Mouse (Mus musculus) liver, embryonic 11.5 days (tissue): ENCODE measurements around the gene Ins2. TPM values are rescaled to one million over a fixed set of nuclear protein-coding genes. Genes with fewer than 3 reads are reported as not detected.
A peak's percentile ranks its signal among the peaks of the same experiment; 100 is the strongest.

ENCODE experiments used
- ATAC-seq: fragments of 200-750 bp; cut with Nextera tagmentation; replicated peaks from 2 replicates; pipeline ENCODE4 v1.8.0; 2017; ENCODE audit warnings: moderate number of reproducible peaks, mild to moderate bottlenecking, moderate TSS enrichment, moderate library complexity; ENCODE audit not compliant: low FRiP score
- DNase-seq: peaks from one replicate; pipeline ENCODE4 v3.0.0-alpha.2; 2017; ENCODE audit warnings: low spot score
- H3K27ac ChIP-seq: fragments of 300-500 bp; sonication (generic); 2 replicates; pipeline ENCODE4 v1.5.1; 2014; ENCODE audit warnings: mild to moderate bottlenecking, low read depth, low read length, control low read depth
- H3K27me3 ChIP-seq: fragments of 300-500 bp; sonication (generic); replicated peaks from 2 replicates; pipeline ENCODE4 v1.6.1; 2014; ENCODE audit warnings: low read length, mixed read lengths; ENCODE audit not compliant: control insufficient read depth, insufficient read depth
- H3K36me3 ChIP-seq: fragments of 300-500 bp; sonication (generic); 2 replicates; pipeline ENCODE4 v1.6.1; 2014; ENCODE audit warnings: mild to moderate bottlenecking, low read length, moderate library complexity, mixed read lengths; ENCODE audit not compliant: control insufficient read depth, insufficient read depth
- H3K4me1 ChIP-seq: fragments of 300-500 bp; sonication (generic); replicated peaks from 2 replicates; pipeline ENCODE4 v1.6.1; 2014; ENCODE audit warnings: low read length, mixed read lengths; ENCODE audit not compliant: control insufficient read depth, insufficient read depth
- H3K4me2 ChIP-seq: fragments of 300-500 bp; sonication (generic); 2 replicates; pipeline ENCODE4 v1.6.1; 2014; ENCODE audit warnings: mild to moderate bottlenecking, control low read depth, moderate library complexity
- H3K4me3 ChIP-seq: fragments of 300-500 bp; sonication (generic); 2 replicates; pipeline ENCODE4 v1.5.1; 2014; ENCODE audit warnings: low read depth, low read length, control low read depth
- H3K9ac ChIP-seq: fragments of 300-500 bp; sonication (generic); 2 replicates; pipeline ENCODE4 v1.6.1; 2014; ENCODE audit warnings: low read depth, low read length, control low read depth
- H3K9me3 ChIP-seq: fragments of 300-500 bp; sonication (generic); 2 replicates; pipeline ENCODE4 v1.6.1; 2016; ENCODE audit warnings: low read length, inconsistent platforms, mixed read lengths; ENCODE audit not compliant: control insufficient read depth
- WGBS: fragments of 180-500 bp; shearing (Covaris S2); extraction: QIAGEN DNeasy Blood & Tissue Kit; methylation state at CpG from one replicate; pipeline ENCODE4 v1.1.7; 2014; 5-methylcytosine and 5-hydroxymethylcytosine counted together
- polyA plus RNA-seq: library from polyadenylated mRNA; unstranded; fragments of >200 nt; fragmentation: Nextera tagmentation; extraction: Ambion mirVana; gene quantifications from 2 replicates; pipeline ENCODE4 v1.2.1, GENCODE M21; 2014

The Ins2 gene
- polyA plus RNA-seq, 1 experiment from 2014 or later = not detected

- H3K27ac ChIP-seq = peak overlapping the region; percentile 90
- H3K9me3 ChIP-seq = no peaks in the 10 kb centered on the region
- peak overlapping the region; percentile 59 for H3K4me3 ChIP-seq
- H3K4me2 ChIP-seq = peak overlapping the region; percentile 63
- H3K27me3 ChIP-seq = peaks cover 100% of the 10 kb centered on the region
- DNase-seq (no peak), ATAC-seq (no peak)
- H3K36me3 ChIP-seq = no peaks in the 10 kb centered on the region
- peak overlapping the region; percentile 76 for H3K9ac ChIP-seq
- peaks cover 4% of the 10 kb centered on the region; the same call in 1 of the 2 replicates for H3K4me1 ChIP-seq
- WGBS = under 1% methylated on average over 29 of the region's 29 CpGs
These were observed 82.6 kb downstream of the Ins2 start for GRCm38 (mm10) chr7:142660651-142660945.

DNA sequence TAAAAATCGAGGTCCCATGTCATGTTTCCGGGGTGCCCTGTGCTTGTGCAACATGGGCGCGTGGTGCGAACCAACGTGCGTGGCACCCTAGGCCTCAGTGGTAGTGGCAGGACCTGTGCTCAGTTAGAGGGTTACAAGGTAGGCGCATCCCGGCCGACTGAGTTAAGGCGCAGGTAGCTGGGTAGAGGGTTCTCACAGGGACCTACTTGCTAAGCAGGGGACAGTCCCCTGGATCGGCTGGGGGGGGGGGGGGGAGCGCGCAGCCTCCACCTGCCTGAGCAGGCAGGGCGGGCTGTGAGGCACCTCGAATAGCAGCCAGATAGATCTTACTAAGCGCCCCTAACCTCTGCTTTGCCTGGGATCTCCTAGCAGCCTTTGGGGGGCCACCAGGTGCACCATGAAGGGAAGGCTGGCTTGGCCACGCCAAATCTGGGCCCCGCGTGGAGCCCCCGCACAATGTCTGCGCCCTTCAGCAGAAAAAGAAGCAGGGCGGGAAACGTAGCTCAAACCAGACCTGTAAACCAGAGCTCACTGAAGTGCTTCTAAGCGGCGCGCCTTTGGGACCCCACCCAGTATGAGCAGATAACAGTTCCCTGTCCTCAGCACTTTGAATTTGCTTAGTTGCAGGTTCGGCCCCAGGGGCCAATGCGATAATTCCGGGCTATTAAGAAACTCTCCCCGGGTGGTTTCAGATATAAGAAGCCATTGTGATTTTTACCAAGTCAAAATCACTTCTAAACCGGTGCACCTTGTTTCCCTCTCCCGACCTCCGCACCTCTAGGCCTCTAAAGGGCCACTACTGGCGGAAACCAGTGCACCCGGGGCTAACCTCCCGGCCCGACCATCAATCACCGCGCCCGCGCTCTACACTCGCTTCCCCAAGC lies 83.2 kb downstream of the Ins2 start:
- no peaks in the 10 kb centered on the region for H3K9me3 ChIP-seq
- peaks cover 4% of the 10 kb centered on the region; the same call in 1 of the 2 replicates for H3K4me1 ChIP-seq
- ATAC-seq (peak; percentile 3; the same call in 1 of the 2 replicates), DNase-seq (no peak)
- H3K27me3 ChIP-seq = peaks cover 100% of the 10 kb centered on the region
- peak overlapping the region; percentile 90 for H3K27ac ChIP-seq
- no peaks in the 10 kb centered on the region for H3K36me3 ChIP-seq
- peak overlapping the region; percentile 59 for H3K4me3 ChIP-seq
- H3K4me2 ChIP-seq = peak overlapping the region; percentile 63
- peak overlapping the region; percentile 76 for H3K9ac ChIP-seq
- WGBS = 2% methylated on average over 42 of the region's 43 CpGs

DNA sequence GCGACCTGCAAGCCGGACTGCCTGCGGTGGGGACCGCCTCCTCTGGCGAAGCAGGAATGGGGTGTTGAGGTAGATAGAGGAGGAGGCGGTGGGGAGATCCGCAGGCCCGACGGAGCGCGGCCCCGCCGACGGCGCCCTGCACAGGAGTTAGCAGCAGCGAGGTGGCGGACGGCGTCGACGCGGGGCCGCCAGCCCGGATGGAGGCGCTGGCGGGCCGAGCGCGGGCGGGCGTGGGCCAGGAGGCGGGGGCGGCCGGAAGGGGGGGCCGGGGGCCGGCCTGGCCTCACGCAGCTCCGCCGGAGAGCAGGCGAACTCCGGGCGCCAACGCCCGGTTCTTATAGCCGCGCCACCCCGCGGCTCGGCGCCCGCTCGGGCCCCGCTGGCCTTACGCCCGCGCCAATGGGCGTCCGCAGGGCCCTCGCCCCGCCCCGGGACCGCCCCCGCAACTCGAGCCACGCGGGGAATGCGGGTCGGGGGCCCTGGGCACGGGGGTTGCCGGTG lies 84.0 kb downstream of the Ins2 start:
- H3K4me2 ChIP-seq = peak overlapping the region; percentile 63
- peak overlapping the region; percentile 59 for H3K4me3 ChIP-seq
- peak overlapping the region; percentile 90 for H3K27ac ChIP-seq
- H3K36me3 ChIP-seq = no peaks in the 10 kb centered on the region
- no peak for DNase-seq
- peak overlapping the region; percentile 76 for H3K9ac ChIP-seq
- H3K27me3 ChIP-seq = peaks cover 100% of the 10 kb centered on the region
- no peaks in the 10 kb centered on the region for H3K9me3 ChIP-seq
- H3K4me1 ChIP-seq = peaks cover 4% of the 10 kb centered on the region; the same call in 1 of the 2 replicates
- under 1% methylated on average over 51 of the region's 70 CpGs for WGBS
- ATAC-seq = peak; percentile 38

- H3K9ac ChIP-seq = peak overlapping the region; percentile 76
- no peaks in the 10 kb centered on the region for H3K36me3 ChIP-seq
- peak overlapping the region; percentile 59 for H3K4me3 ChIP-seq
- H3K4me2 ChIP-seq = peak overlapping the region; percentile 63
- H3K27ac ChIP-seq = peak overlapping the region; percentile 90
- DNase-seq (no peak), ATAC-seq (no peak)
- no peaks in the 10 kb centered on the region for H3K9me3 ChIP-seq
- WGBS = 2% methylated on average over 40 of the region's 40 CpGs
- peaks cover 4% of the 10 kb centered on the region; the same call in 1 of the 2 replicates for H3K4me1 ChIP-seq
- peaks cover 100% of the 10 kb centered on the region for H3K27me3 ChIP-seq
These were observed 84.5 kb downstream of the Ins2 start for GRCm38 (mm10) chr7:142658681-142659180.

DNA sequence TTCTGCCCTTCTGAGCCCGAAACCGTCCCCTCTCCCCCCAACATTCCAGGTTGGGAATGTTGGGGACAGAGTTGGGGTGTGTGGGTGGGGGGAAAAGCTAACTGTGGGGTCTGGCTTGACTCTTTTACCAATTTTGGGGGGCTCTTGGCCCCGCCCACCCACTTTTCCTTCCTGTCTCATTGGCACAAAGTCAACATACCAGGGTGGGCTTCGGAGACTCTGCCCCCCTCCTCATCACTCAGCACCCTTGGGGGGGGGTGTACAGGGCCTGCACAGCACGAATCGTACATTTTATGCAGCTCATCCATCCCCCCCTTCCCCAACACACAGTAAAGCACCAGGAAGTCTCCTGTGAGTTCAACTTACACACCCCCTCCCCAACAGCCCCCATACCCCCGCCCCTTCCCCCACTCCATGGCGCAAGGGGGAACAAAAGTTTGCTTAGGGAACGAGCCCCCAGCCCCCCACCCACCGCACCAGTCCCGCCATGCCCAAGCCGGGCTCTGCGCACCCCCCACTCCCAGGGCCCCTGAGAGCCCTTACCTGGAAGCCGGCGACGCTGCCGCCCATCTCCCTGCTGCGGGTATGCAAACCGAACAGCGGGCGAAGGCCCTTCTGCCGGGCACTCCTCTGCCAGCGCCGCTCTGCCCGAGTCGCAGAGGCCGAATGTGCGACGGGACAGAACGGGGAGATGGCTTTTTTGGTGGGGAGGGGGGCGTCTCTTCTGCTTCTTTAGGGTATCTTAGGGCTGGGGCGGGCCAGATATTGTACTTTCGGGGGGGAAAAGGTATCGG lies 85.2 kb downstream of the Ins2 start:
- Histone ChIP-seq H3K4me3 (peak overlapping the region; percentile 59), H3K27me3 (peaks cover 98% of the 10 kb centered on the region), H3K9ac (peak overlapping the region; percentile 76), H3K9me3 (no peaks in the 10 kb centered on the region), H3K27ac (peak overlapping the region; percentile 90), H3K36me3 (no peaks in the 10 kb centered on the region), H3K4me2 (peak overlapping the region; percentile 63), H3K4me1 (peaks cover 4% of the 10 kb centered on the region; the same call in 1 of the 2 replicates)
- no peak for DNase-seq
- no peak; the same call in 1 of the 2 replicates for ATAC-seq
- 3% methylated on average over 34 of the region's 34 CpGs for WGBS

DNA sequence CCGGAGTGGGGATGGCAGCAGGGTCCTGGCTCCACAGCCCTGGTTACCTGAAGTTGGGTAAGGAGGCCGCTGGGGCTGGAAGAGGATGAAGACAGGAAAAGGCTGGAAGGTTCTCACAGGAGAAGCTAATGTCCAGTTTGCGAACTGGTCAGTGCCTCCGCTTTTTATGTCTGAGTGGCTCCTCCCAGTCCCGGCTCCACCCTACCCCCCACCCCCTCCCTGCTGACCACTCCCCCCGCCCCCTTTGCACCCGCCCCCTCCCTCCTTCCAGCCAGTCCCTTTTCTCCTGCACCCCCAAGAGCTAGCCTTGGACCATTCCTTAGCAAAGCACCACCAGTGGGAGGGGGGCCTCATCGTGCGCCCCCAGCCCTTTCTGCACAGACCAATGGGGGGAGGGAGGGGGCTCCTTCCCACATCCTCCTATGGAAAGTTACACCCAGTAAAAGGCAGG lies 85.8 kb downstream of the Ins2 start:
- H3K27ac ChIP-seq = peak overlapping the region; percentile 90
- peaks cover 98% of the 10 kb centered on the region for H3K27me3 ChIP-seq
- DNase-seq (no peak), ATAC-seq (peak; percentile 49)
- peaks cover 4% of the 10 kb centered on the region; the same call in 1 of the 2 replicates for H3K4me1 ChIP-seq
- 11% methylated on average over 7 of the region's 9 CpGs for WGBS
- H3K4me2 ChIP-seq = peak overlapping the region; percentile 63
- H3K4me3 ChIP-seq = peak overlapping the region; percentile 59
- peak overlapping the region; percentile 76 for H3K9ac ChIP-seq
- no peaks in the 10 kb centered on the region; the same call in 1 of the 2 replicates for H3K36me3 ChIP-seq
- H3K9me3 ChIP-seq = no peaks in the 10 kb centered on the region

GRCm38 (mm10) chr7:142656055-142656454 lies 87.1 kb downstream of the Ins2 start:
- WGBS = 29% methylated on average over 4 of the region's 4 CpGs
- Histone ChIP-seq H3K9me3 (no peaks in the 10 kb centered on the region), H3K4me1 (peaks cover 4% of the 10 kb centered on the region; the same call in 1 of the 2 replicates), H3K27ac (peak overlapping the region; percentile 52; the same call in 1 of the 2 replicates), H3K36me3 (no peaks in the 10 kb centered on the region; the same call in 1 of the 2 replicates), H3K9ac (peak overlapping the region; percentile 46), H3K4me3 (peak overlapping the region; percentile 46), H3K27me3 (peaks cover 91% of the 10 kb centered on the region), H3K4me2 (peak overlapping the region; percentile 53)
- DNase-seq (no peak), ATAC-seq (peak; percentile 26; the same call in 1 of the 2 replicates)

GRCm38 (mm10) chr7:142655633-142656032 lies 87.5 kb downstream of the Ins2 start:
- DNase-seq (no peak), ATAC-seq (no peak)
- Histone ChIP-seq H3K36me3 (no peaks in the 10 kb centered on the region; the same call in 1 of the 2 replicates), H3K4me1 (peaks cover 4% of the 10 kb centered on the region; the same call in 1 of the 2 replicates), H3K4me2 (peak overlapping the region; percentile 53), H3K27ac (peak overlapping the region; percentile 52; the same call in 1 of the 2 replicates), H3K4me3 (peak overlapping the region; percentile 46), H3K9ac (peak overlapping the region; percentile 46), H3K27me3 (peaks cover 87% of the 10 kb centered on the region), H3K9me3 (no peaks in the 10 kb centered on the region)
- 26% methylated on average over 11 of the region's 11 CpGs for WGBS
